Mouse (Mus musculus) liver, embryonic 13.5 days (tissue): Measurements from ENCODE around the gene Dapp1. TPM values are rescaled to one million over a fixed set of nuclear protein-coding genes. Genes with fewer than 3 reads are reported as not detected.
A peak's percentile ranks its signal among the peaks of the same experiment; 100 is the strongest.

ENCODE experiments used
- ATAC-seq: fragments of 200-750 bp; cut with Nextera tagmentation; 2 replicates; pipeline ENCODE4 v1.8.0; 2017; ENCODE audit warnings: low read depth, mild to moderate bottlenecking, moderate number of reproducible peaks, moderate library complexity
- DNase-seq: peaks from one replicate; pipeline ENCODE4 v3.0.0; 2022
- H3K27ac ChIP-seq: fragments of 300-500 bp; sonication (generic); 2 replicates; pipeline ENCODE4 v1.5.1; 2015; ENCODE audit warnings: moderate library complexity, mild to moderate bottlenecking, inconsistent platforms
- H3K27me3 ChIP-seq: fragments of 300-500 bp; sonication (generic); 2 replicates; pipeline ENCODE4 v1.6.1; 2015; ENCODE audit warnings: mild to moderate bottlenecking, inconsistent platforms
- H3K36me3 ChIP-seq: fragments of 300-500 bp; sonication (generic); 2 replicates; pipeline ENCODE4 v1.6.1; 2015; ENCODE audit warnings: mild to moderate bottlenecking, inconsistent platforms
- H3K4me1 ChIP-seq: fragments of 300-500 bp; sonication (generic); replicated peaks from 2 replicates; pipeline ENCODE4 v1.6.1; 2015; ENCODE audit warnings: inconsistent platforms
- H3K4me2 ChIP-seq: fragments of 300-500 bp; sonication (generic); 2 replicates; pipeline ENCODE4 v1.6.1; 2015; ENCODE audit warnings: inconsistent platforms, mild to moderate bottlenecking, moderate library complexity
- H3K4me3 ChIP-seq: fragments of 300-500 bp; sonication (generic); replicated peaks from 2 replicates; pipeline ENCODE4 v1.5.1; 2015; ENCODE audit warnings: mild to moderate bottlenecking, inconsistent platforms
- H3K9ac ChIP-seq: fragments of 300-500 bp; sonication (generic); 2 replicates; pipeline ENCODE4 v1.6.1; 2015; ENCODE audit warnings: mild to moderate bottlenecking, inconsistent platforms
- H3K9me3 ChIP-seq: fragments of 300-500 bp; sonication (generic); replicated peaks from 2 replicates; pipeline ENCODE4 v1.6.1; 2016; ENCODE audit warnings: inconsistent platforms
- whole genome bisulfite sequencing: fragments of 180-500 bp; shearing (Covaris S2); methylation state at CpG from one replicate; pipeline ENCODE4 v1.1.7; 2015; ENCODE audit not compliant: insufficient replicate concordance; 5-methylcytosine and 5-hydroxymethylcytosine counted together
- polyA plus RNA-seq: library from polyadenylated mRNA; unstranded; fragments of >200 nt; fragmentation: Nextera tagmentation; extraction: Ambion mirVana; gene quantifications from 2 replicates; pipeline ENCODE4 v1.2.1, GENCODE M21; 2015

Dapp1 gene
- polyA plus RNA-seq, 1 experiment from 2014 or later, result 14.0 TPM

DNA sequence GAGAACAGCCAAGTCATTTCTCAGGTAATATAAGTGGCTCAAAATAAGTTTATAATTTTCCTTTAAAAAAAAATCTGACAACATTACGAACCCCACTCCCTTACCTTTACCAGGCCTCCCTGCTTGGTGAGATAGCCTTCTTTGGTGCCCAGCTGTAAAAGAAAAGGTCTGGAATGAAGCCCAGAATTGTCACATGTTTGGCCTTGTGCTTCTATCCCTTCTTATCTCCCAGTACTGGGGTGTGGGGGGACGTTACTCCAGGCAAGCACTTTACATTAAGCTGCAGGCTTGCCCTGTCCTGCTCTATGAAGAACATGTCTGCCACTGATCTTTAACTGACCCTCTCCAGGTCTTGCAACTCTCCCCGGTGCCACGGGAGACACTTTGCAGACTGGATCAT lies 40.6 kb downstream of the Dapp1 start:
- WGBS, result 29% methylated on average over 4 of the region's 4 CpGs
- Histone ChIP-seq H3K4me3 (no peak overlapping the region), H3K27ac (peak overlapping the region; percentile 80), H3K9me3 (no peaks in the 10 kb centered on the region), H3K4me2 (peak overlapping the region; percentile 28), H3K4me1 (peaks cover 73% of the 10 kb centered on the region), H3K27me3 (no peaks in the 10 kb centered on the region), H3K36me3 (peaks cover 31% of the 10 kb centered on the region), H3K9ac (peak overlapping the region; percentile 33; the same call in 1 of the 2 replicates)
- DNase-seq (peak; percentile 44), ATAC-seq (peak; percentile 80)

DNA sequence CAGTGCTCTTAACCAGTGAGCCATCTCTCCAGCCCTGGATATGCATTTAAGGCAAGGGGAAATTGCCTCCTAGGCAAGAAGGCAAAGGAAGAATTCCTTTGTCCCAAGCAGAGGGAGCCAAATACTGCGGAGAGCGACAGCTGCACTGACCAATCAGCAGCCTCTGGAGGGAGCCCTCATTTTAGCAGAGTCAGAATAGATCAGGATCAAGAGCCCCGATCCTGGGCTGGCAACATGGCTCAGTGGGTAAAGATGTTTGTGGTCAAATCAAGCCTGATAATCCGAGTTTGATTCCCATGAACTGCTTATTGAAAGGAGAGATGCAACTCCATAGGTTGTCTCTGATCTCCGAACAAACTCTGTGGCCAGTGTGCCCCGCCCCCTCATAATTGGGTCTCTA lies 42.7 kb downstream of the Dapp1 start:
- peaks cover 41% of the 10 kb centered on the region for H3K36me3 ChIP-seq
- no peak overlapping the region for H3K4me2 ChIP-seq
- H3K9ac ChIP-seq, result no peak overlapping the region
- H3K9me3 ChIP-seq, result no peaks in the 10 kb centered on the region
- no peak for DNase-seq
- no peak overlapping the region for H3K27ac ChIP-seq
- no peak overlapping the region for H3K4me3 ChIP-seq
- no peak for ATAC-seq
- 67% methylated on average over 6 of the region's 6 CpGs for WGBS
- H3K4me1 ChIP-seq, result peaks cover 53% of the 10 kb centered on the region
- H3K27me3 ChIP-seq, result no peaks in the 10 kb centered on the region

DNA sequence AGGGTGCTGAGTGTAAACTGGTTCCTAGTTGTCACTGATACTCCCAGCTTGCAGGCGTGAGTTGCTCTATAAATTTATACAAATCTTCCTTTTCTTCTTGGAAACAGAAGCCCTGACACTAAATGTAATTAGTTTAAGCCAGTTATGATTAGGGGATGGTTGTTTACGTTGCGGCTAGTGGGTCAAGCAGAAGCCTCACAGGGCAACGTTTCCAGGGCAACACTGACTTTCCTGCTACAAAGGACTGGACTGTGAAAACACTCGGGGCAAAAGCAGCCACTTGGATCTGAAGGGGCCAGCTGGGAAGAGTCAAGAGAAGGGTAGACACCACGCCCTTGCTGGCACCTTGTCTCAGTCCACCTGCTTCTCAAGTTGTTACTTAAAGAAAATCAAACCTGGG lies 44.8 kb downstream of the Dapp1 start:
- no peak overlapping the region for H3K27ac ChIP-seq
- H3K4me3 ChIP-seq, result no peak overlapping the region
- no peak for ATAC-seq
- H3K9ac ChIP-seq, result no peak overlapping the region
- H3K27me3 ChIP-seq, result no peaks in the 10 kb centered on the region
- H3K4me1 ChIP-seq, result peaks cover 34% of the 10 kb centered on the region
- no peaks in the 10 kb centered on the region for H3K9me3 ChIP-seq
- H3K36me3 ChIP-seq, result peaks cover 56% of the 10 kb centered on the region
- DNase-seq, result no peak
- 67% methylated on average over 6 of the region's 6 CpGs for WGBS
- no peak overlapping the region for H3K4me2 ChIP-seq

DNA sequence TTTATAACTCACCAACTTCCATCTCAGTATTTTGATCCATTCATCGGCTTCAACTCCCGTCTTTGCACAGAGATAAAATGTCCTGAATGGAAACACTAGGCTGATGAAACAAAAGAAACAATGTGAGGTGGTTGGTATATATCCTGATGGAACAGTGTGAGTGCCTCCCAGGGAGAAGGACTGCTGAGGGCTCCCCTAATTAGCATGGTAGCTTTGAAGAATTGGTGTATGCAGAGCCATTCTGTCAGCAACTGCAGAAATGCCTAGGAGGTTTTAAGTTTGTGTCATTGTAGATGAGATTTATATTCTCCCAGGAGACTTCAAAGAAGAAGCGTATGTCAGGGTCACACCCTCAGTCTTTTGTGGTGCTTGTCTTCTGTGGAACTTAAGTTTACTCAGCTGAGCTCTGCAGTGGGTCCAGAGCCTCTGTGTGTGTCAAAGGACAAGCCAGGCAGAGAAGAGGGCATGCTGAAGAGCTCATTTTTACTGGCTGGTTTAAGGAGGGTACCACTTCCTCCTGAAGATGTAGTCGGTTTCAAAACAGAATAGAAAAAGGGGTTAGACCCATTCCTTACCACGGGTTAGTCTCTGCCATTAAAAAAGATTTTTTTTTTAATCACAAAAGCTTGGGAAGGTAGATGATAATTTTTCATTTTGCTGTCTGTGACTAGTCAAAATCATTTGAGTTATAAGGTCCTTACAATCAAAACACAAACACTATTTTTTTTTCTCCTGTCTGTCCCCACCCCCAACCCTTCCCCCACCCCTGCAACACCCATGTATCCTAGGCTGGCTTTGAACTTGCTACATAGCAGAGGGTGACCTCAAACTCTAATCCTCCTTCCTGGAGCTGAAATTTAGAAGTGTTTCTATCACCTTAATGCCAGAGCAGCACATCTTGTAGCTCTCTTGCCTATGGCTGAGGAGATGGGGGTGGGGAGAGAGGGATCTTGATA lies 45.5 kb downstream of the Dapp1 start:
- Histone ChIP-seq H3K4me2 (no peak overlapping the region), H3K27ac (no peak overlapping the region), H3K4me3 (no peak overlapping the region), H3K36me3 (peaks cover 61% of the 10 kb centered on the region), H3K9me3 (no peaks in the 10 kb centered on the region), H3K4me1 (peaks cover 27% of the 10 kb centered on the region), H3K27me3 (no peaks in the 10 kb centered on the region), H3K9ac (no peak overlapping the region)
- 69% methylated on average over 5 of the region's 5 CpGs for WGBS
- DNase-seq (no peak), ATAC-seq (no peak)

DNA sequence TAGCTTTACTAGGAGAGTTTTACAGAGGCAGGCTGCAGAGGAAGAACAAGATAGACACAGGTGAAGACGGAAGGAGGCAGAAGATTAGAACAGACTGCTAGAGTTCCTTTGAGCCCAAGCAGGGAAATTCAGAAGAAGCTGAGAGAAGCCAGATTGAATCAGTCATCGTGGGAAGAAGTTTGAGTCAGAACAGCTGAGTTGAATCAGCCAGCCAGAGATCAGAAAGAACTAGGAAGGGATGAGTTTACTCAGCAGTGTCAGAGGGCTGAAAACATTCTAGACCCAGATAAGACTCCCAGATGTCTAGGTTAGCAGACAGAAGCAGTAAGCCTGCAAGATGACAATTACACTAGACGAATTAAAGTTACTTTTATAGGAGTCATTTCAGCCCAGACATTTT lies 47.4 kb downstream of the Dapp1 start:
- Histone ChIP-seq H3K9ac (no peak overlapping the region), H3K4me3 (no peak overlapping the region), H3K4me1 (peaks cover 15% of the 10 kb centered on the region), H3K4me2 (no peak overlapping the region), H3K27ac (no peak overlapping the region), H3K36me3 (peaks cover 68% of the 10 kb centered on the region), H3K9me3 (no peaks in the 10 kb centered on the region), H3K27me3 (no peaks in the 10 kb centered on the region)
- WGBS, result 52% methylated on average over 3 of the region's 3 CpGs
- ATAC-seq, result no peak
- no peak for DNase-seq

DNA sequence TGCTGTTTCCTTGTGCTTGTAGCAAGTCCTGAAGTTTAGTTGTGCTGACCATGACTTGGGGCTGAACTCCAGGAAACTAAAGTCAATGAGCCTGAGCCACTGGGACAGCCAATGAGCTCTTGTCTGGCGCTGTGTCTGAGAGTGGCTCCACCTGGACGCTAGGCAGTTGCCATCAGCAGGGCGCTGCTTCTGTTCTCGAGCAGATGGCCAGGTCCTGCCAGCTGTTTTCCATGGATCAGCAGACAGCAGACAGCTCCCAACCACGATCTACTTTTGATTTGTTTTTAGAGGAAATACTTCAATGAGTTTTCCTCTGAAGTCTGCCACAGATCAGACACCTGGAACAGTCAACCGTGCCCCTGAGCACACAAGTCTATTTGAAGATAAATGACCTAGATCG lies 48.6 kb downstream of the Dapp1 start:
- Histone ChIP-seq H3K27ac (no peak overlapping the region), H3K9me3 (no peaks in the 10 kb centered on the region), H3K9ac (no peak overlapping the region), H3K4me3 (no peak overlapping the region), H3K4me1 (peaks cover 9% of the 10 kb centered on the region), H3K27me3 (no peaks in the 10 kb centered on the region), H3K4me2 (no peak overlapping the region), H3K36me3 (peaks cover 71% of the 10 kb centered on the region)
- 77% methylated on average over 7 of the region's 7 CpGs for WGBS
- ATAC-seq (no peak), DNase-seq (no peak)

DNA sequence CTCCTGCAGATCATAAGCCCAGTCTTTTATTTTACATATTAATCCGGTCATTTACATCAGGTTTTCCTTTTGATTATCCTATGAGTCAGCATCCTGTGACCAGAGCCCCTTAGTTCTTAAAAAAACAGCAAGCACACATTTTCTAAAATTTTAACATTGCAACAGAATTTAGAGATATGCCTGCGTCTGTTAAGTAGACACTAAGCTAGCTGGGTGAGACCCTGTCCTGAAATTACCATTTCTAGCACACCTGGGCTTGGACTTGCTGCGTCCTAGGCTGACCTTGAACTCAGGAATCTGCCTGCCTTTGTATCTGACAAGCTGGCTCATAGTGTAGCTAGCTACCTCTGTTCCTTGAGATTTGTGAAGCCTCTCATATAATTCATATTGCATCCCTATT lies 51.4 kb downstream of the Dapp1 start:
- no peaks in the 10 kb centered on the region for H3K9me3 ChIP-seq
- no peak overlapping the region for H3K4me2 ChIP-seq
- H3K27ac ChIP-seq, result no peak overlapping the region
- 78% methylated on average over 3 of the region's 3 CpGs for WGBS
- no peaks in the 10 kb centered on the region; the same call in 1 of the 2 replicates for H3K4me1 ChIP-seq
- H3K36me3 ChIP-seq, result peaks cover 70% of the 10 kb centered on the region
- no peaks in the 10 kb centered on the region for H3K27me3 ChIP-seq
- no peak overlapping the region for H3K4me3 ChIP-seq
- no peak overlapping the region for H3K9ac ChIP-seq
- ATAC-seq (no peak), DNase-seq (no peak)

DNA sequence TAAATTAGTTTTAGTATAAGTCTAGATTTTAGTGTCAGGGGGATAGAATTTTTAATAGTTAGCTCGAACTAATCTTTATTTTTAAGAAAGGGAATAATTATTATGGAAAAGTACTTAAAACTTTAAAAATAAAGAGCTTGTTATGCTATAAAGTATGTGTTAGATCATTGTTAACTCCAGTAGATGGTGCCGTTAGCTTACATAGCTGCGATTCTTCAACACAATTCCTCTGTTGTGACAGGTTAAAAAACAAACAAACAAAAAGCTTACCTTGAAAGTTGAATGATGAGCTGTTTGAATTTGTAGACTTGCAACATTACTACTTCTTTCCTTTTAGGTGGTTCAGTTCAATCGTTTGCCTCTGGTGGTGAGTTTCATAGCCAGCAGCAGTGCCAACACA lies 54.3 kb downstream of the Dapp1 start:
- Histone ChIP-seq H3K36me3 (peaks cover 72% of the 10 kb centered on the region), H3K9me3 (no peaks in the 10 kb centered on the region), H3K9ac (no peak overlapping the region), H3K4me1 (no peaks in the 10 kb centered on the region; the same call in 1 of the 2 replicates), H3K4me3 (no peak overlapping the region), H3K27ac (no peak overlapping the region), H3K4me2 (no peak overlapping the region), H3K27me3 (no peaks in the 10 kb centered on the region)
- 85% methylated on average over 4 of the region's 4 CpGs for whole genome bisulfite sequencing
- DNase-seq (no peak), ATAC-seq (no peak)

DNA sequence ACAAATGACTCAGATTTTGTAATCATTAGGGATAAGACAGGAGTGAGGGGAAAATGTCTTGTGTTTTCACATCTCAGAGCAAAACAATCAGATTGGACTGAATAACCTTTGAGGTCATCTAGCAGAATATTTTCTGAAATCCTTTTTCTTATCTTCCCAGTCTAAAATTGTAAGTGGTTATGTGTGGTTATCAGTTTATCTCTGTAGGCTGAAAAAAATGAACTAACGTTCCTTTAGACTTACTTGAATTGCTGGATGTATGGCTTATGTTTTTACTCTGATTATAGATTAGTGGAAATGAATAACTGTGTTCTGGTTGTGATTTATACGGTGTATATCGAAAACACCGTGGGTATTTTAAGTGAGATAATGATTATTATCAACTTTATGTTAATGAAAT lies 60.8 kb downstream of the Dapp1 start:
- WGBS, result 73% methylated on average over 4 of the region's 4 CpGs
- ATAC-seq (no peak), DNase-seq (no peak)
- Histone ChIP-seq H3K27ac (no peak overlapping the region), H3K9ac (no peak overlapping the region), H3K4me1 (peaks cover 30% of the 10 kb centered on the region), H3K4me3 (no peak overlapping the region), H3K4me2 (no peak overlapping the region), H3K27me3 (no peaks in the 10 kb centered on the region), H3K9me3 (no peaks in the 10 kb centered on the region), H3K36me3 (peaks cover 38% of the 10 kb centered on the region)

DNA sequence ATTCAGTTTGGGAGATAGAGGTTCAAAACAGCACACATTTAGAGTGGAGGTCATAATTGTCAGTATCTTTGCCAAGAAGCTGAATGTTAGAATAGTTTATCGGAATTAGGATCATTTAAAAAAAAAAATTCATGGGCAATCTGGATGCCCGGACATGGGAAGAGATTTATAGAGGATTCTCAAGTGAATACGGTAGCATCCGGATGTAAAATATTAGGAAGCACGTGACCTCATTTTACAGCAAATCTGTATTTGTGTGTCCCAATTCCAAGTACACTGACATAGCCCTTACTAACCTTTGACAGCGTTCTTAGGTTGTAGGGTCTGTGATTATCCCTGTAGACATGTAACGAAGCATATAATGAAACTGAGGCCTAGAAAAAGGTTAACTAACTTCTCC lies 61.9 kb downstream of the Dapp1 start:
- H3K4me3 ChIP-seq, result peak overlapping the region; percentile 97
- H3K27me3 ChIP-seq, result no peaks in the 10 kb centered on the region
- H3K27ac ChIP-seq, result no peak overlapping the region
- peak overlapping the region; percentile 94 for H3K9ac ChIP-seq
- peak overlapping the region; percentile 83 for H3K4me2 ChIP-seq
- DNase-seq (no peak), ATAC-seq (no peak)
- H3K4me1 ChIP-seq, result peaks cover 30% of the 10 kb centered on the region
- no peaks in the 10 kb centered on the region for H3K9me3 ChIP-seq
- 86% methylated on average over 7 of the region's 7 CpGs for WGBS
- H3K36me3 ChIP-seq, result peaks cover 26% of the 10 kb centered on the region

DNA sequence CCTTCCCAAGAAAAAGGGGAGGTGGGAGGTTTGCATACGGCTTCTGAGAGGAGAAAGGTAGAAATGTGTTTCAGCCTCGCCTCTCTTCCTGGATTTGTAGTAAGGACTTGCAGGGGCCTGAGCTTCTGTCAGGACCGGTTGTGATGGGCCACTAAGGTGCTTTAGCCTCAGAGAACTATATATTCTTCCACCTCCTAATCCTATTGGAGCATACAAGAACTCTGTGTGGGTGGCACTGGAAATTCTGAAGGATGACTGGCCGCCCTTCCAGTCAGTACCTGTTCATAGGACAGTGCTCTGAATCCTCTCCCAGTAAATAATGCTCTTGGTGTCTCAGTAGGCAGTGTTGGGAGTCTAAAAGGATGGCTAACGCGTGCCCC lies 62.4 kb downstream of the Dapp1 start:
- Histone ChIP-seq H3K4me3 (peak overlapping the region; percentile 97), H3K27me3 (no peaks in the 10 kb centered on the region), H3K4me2 (peak overlapping the region; percentile 83), H3K36me3 (peaks cover 23% of the 10 kb centered on the region), H3K27ac (peak overlapping the region; percentile 94), H3K9ac (peak overlapping the region; percentile 94), H3K4me1 (peaks cover 30% of the 10 kb centered on the region), H3K9me3 (no peaks in the 10 kb centered on the region)
- ATAC-seq, result peak; percentile 40
- 12% methylated on average over 6 of the region's 6 CpGs for WGBS
- DNase-seq, result peak; percentile 11
